Mouse (Mus musculus): Measurements from ENCODE around the gene Sphkap.

GRCm38 (mm10) chr1:83406882-83407549, 984 bp downstream of the Sphkap start:
- TF ChIP-seq CTCF (conservative IDR thresholded peaks at IDR 0.05; ENCODE audit: insufficient read depth, insufficient read length, low read depth, low read length) (no peak), POLR2A (IDR thresholded peaks at IDR 0.05; ENCODE audit: low read depth, low read length) (no peak)
